Mouse (Mus musculus): Measurements from ENCODE around the gene Lrp10.

GRCm38 (mm10) chr14:54426003-54426688 is 37.8 kb upstream of the Lrp10 start:
- TF ChIP-seq TAL1 (IDR thresholded peaks at IDR 0.05; ENCODE audit: low read length) (no peak), GATA1 (IDR thresholded peaks at IDR 0.05; ENCODE audit: low read length) (no peak)

Data from erythroblast, embryonic 14.5 days (primary cell).